Mouse (Mus musculus) MEL (cell line): ENCODE results near the gene Trem2. TPM values are rescaled to one million over a fixed set of nuclear protein-coding genes. Genes with fewer than 3 reads are reported as not detected.
A peak's percentile ranks its signal among the peaks of the same experiment; 100 is the strongest.

ENCODE experiments used
- DNase-seq: peaks from one replicate; pipeline ENCODE4 v3.0.0; 2011; ENCODE audit warnings: low read depth, low spot score
- H3K27ac ChIP-seq: 2 replicates; pipeline ENCODE4 v1.5.1; 2012; ENCODE audit warnings: low read depth, mild to moderate bottlenecking, control low read depth, low read length, moderate library complexity; ENCODE audit not compliant: control insufficient read depth
- H3K27me3 ChIP-seq, 2 experiments: fragments of 150-350 bp in 1 of 2; sonication (generic) in 1 of 2; 2 replicates each; pipeline ENCODE4 v1.6.1; 2012; ENCODE audit warnings: low read length in 2 of 2, mild to moderate bottlenecking in 2 of 2, improper control_type of control experiment in 1 of 2, moderate library complexity in 1 of 2; ENCODE audit not compliant: insufficient read depth in 2 of 2, control insufficient read depth in 1 of 2
- H3K36me3 ChIP-seq, 2 experiments: 2 replicates each; pipeline ENCODE4 v1.6.1; 2012 to 2014; ENCODE audit warnings: low read length in 2 of 2, improper control_type of control experiment in 1 of 2, inconsistent platforms in 1 of 2, mild to moderate bottlenecking in 1 of 2; ENCODE audit not compliant: insufficient read depth in 2 of 2, control insufficient read depth in 1 of 2
- H3K4me1 ChIP-seq, 2 experiments: fragments of 150-350 bp in 1 of 2; sonication (generic) in 1 of 2; 2 replicates each; pipeline ENCODE4 v1.6.1; 2012; ENCODE audit warnings: low read length in 2 of 2, improper control_type of control experiment in 1 of 2, mild to moderate bottlenecking in 1 of 2; ENCODE audit not compliant: insufficient read depth in 2 of 2, control insufficient read depth in 1 of 2
- H3K4me3 ChIP-seq, 2 experiments: fragments of 150-350 bp in 1 of 2; sonication (generic) in 1 of 2; 2 replicates each; pipeline ENCODE4 v1.5.1; 2012; ENCODE audit warnings: low read depth in 2 of 2, low read length in 2 of 2, mild to moderate bottlenecking in 2 of 2, moderate library complexity in 2 of 2, control low read depth in 1 of 2, improper control_type of control experiment in 1 of 2; ENCODE audit not compliant: control insufficient read depth in 1 of 2, insufficient read depth in 1 of 2
- H3K79me2 ChIP-seq: 2 replicates; pipeline ENCODE4 v1.6.1; 2012; ENCODE audit warnings: mild to moderate bottlenecking, low read length, moderate library complexity; ENCODE audit not compliant: control insufficient read depth, poor library complexity, insufficient read depth
- H3K9ac ChIP-seq: 2 replicates; pipeline ENCODE4 v1.6.1; 2012; ENCODE audit warnings: low read depth, mild to moderate bottlenecking, control low read depth, low read length, moderate library complexity; ENCODE audit not compliant: control insufficient read depth, poor library complexity, severe bottlenecking
- H3K9me3 ChIP-seq: fragments of 150-350 bp; sonication (generic); replicated peaks from 2 replicates; pipeline ENCODE4 v1.6.1; 2012; ENCODE audit warnings: mild to moderate bottlenecking, low read length, improper control_type of control experiment, moderate library complexity; ENCODE audit not compliant: insufficient read depth
- BHLHE40 ChIP-seq: IDR thresholded peaks from 2 replicates; pipeline ENCODE4 v1.6.1; 2012; ENCODE audit warnings: low read depth, mild to moderate bottlenecking, inconsistent platforms, low read length, improper control_type of control experiment, borderline replicate concordance
- CHD1 ChIP-seq: IDR thresholded peaks from 2 replicates; pipeline ENCODE4 v1.6.1; 2012; ENCODE audit warnings: low read depth, mild to moderate bottlenecking, inconsistent platforms, low read length, improper control_type of control experiment
- CTCF ChIP-seq, 3 experiments: IDR thresholded peaks in 2 of 3; conservative IDR thresholded peaks in 1 of 3; 2 replicates each; pipeline ENCODE4 v1.5.1; 2011 to 2012; ENCODE audit warnings: low read length in 3 of 3, low read depth in 2 of 3, mild to moderate bottlenecking in 2 of 3, improper control_type of control experiment in 1 of 3, inconsistent platforms in 1 of 3, mixed read lengths in 1 of 3, moderate library complexity in 1 of 3; ENCODE audit not compliant: control insufficient read depth in 1 of 3, insufficient read depth in 1 of 3, poor library complexity in 1 of 3, severe bottlenecking in 1 of 3
- ELF1 ChIP-seq: IDR thresholded peaks from 2 replicates; pipeline ENCODE4 v1.6.1; 2014; ENCODE audit warnings: low read depth, mild to moderate bottlenecking, inconsistent platforms, low read length, improper control_type of control experiment, moderate library complexity
- EP300 ChIP-seq, 2 experiments: IDR thresholded peaks; 2 replicates each; pipeline ENCODE4 v1.6.1; 2011; ENCODE audit warnings: improper control_type of control experiment in 2 of 2, low read length in 2 of 2, low read depth in 1 of 2, mild to moderate bottlenecking in 1 of 2
- GABPA ChIP-seq: IDR thresholded peaks from 2 replicates; pipeline ENCODE4 v1.6.1; 2012; ENCODE audit warnings: low read depth, mild to moderate bottlenecking, inconsistent platforms, low read length, improper control_type of control experiment, moderate library complexity
- GATA1 ChIP-seq: IDR thresholded peaks from 2 replicates; pipeline ENCODE4 v1.6.1; 2011; ENCODE audit warnings: low read depth, low read length, improper control_type of control experiment
- HCFC1 ChIP-seq: IDR thresholded peaks from 2 replicates; pipeline ENCODE4 v1.6.1; 2012; ENCODE audit warnings: low read depth, mild to moderate bottlenecking, inconsistent platforms, low read length, improper control_type of control experiment, moderate library complexity
- JUND ChIP-seq: IDR thresholded peaks from 2 replicates; pipeline ENCODE4 v1.6.1; 2011; ENCODE audit warnings: low read depth, mild to moderate bottlenecking, improper control_type of control experiment, low read length
- KAT2A ChIP-seq: conservative IDR thresholded peaks from 2 replicates; pipeline ENCODE4 v1.6.1; 2012; ENCODE audit warnings: low read depth, low read length, improper control_type of control experiment, inconsistent platforms
- MAFK ChIP-seq: IDR thresholded peaks from 2 replicates; pipeline ENCODE4 v1.6.1; 2011; ENCODE audit warnings: low read depth, mild to moderate bottlenecking, low read length, improper control_type of control experiment, borderline replicate concordance
- MEF2A ChIP-seq: IDR thresholded peaks from 2 replicates; pipeline ENCODE4 v1.6.1; 2014; ENCODE audit warnings: low read depth, mild to moderate bottlenecking, inconsistent platforms, low read length, improper control_type of control experiment; ENCODE audit not compliant: poor library complexity, insufficient replicate concordance, severe bottlenecking; ENCODE audit errors: extremely low read depth
- MXI1 ChIP-seq: IDR thresholded peaks from 2 replicates; pipeline ENCODE4 v1.6.1; 2011; ENCODE audit warnings: mild to moderate bottlenecking, low read depth, low read length, improper control_type of control experiment
- MYB ChIP-seq: IDR thresholded peaks from 2 replicates; pipeline ENCODE4 v1.6.1; 2011; ENCODE audit warnings: mild to moderate bottlenecking, low read depth, low read length, improper control_type of control experiment
- NELFE ChIP-seq: IDR thresholded peaks from 2 replicates; pipeline ENCODE4 v1.6.1; 2011; ENCODE audit warnings: low read depth, low read length, improper control_type of control experiment
- NRF1 ChIP-seq: IDR thresholded peaks from 2 replicates; pipeline ENCODE4 v1.6.1; 2014; ENCODE audit warnings: low read depth, mild to moderate bottlenecking, inconsistent platforms, low read length, improper control_type of control experiment, moderate library complexity; ENCODE audit not compliant: poor library complexity, insufficient read depth, severe bottlenecking
- SIN3A ChIP-seq: IDR thresholded peaks from 2 replicates; pipeline ENCODE4 v1.6.1; 2012; ENCODE audit warnings: low read length, improper control_type of control experiment, inconsistent platforms
- SMC3 ChIP-seq: IDR thresholded peaks from 2 replicates; pipeline ENCODE4 v1.6.1; 2011; ENCODE audit warnings: low read depth, low read length, improper control_type of control experiment
- TBP ChIP-seq: IDR thresholded peaks from 2 replicates; pipeline ENCODE4 v1.8.0; 2011; ENCODE audit warnings: low read depth, low read length, improper control_type of control experiment
- TCF12 ChIP-seq: IDR thresholded peaks from 2 replicates; pipeline ENCODE4 v1.6.1; 2014; ENCODE audit warnings: low read depth, mild to moderate bottlenecking, inconsistent platforms, low read length, improper control_type of control experiment, moderate library complexity
- USF1 ChIP-seq: IDR thresholded peaks from 2 replicates; pipeline ENCODE4 v1.6.1; 2014; ENCODE audit warnings: low read depth, mild to moderate bottlenecking, inconsistent platforms, low read length, improper control_type of control experiment, moderate library complexity
- USF2 ChIP-seq, 2 experiments: IDR thresholded peaks; 2 replicates each; pipeline ENCODE4 v1.6.1; 2011 to 2012; ENCODE audit warnings: improper control_type of control experiment in 2 of 2, low read length in 2 of 2, borderline replicate concordance in 1 of 2, inconsistent platforms in 1 of 2, low read depth in 1 of 2, mild to moderate bottlenecking in 1 of 2; ENCODE audit not compliant: insufficient read depth in 1 of 2
- ZC3H11A ChIP-seq: IDR thresholded peaks from 2 replicates; pipeline ENCODE4 v1.6.1; 2012; ENCODE audit warnings: low read depth, mild to moderate bottlenecking, inconsistent platforms, low read length, improper control_type of control experiment
- ZKSCAN1 ChIP-seq: IDR thresholded peaks from 2 replicates; pipeline ENCODE4 v1.6.1; 2012; ENCODE audit warnings: low read depth, mild to moderate bottlenecking, inconsistent platforms, low read length, improper control_type of control experiment, moderate library complexity
- ZMIZ1 ChIP-seq: IDR thresholded peaks from 2 replicates; pipeline ENCODE4 v1.6.1; 2012; ENCODE audit warnings: low read depth, mild to moderate bottlenecking, inconsistent platforms, low read length, improper control_type of control experiment, moderate library complexity
- polyA plus RNA-seq, 2 experiments: library from polyadenylated mRNA; stranded (reverse) in 1 of 2; unstranded in 1 of 2; fragments of >175 nt in 1 of 2; fragments of >200 nt in 1 of 2; gene quantifications; 2 replicates each; pipeline versions ENCODE4 v1.2.1 to v1.2.4; 2012; ENCODE audit warnings: low replicate concordance in 2 of 2, low read depth in 1 of 2; ENCODE audit not compliant: insufficient read length in 2 of 2, insufficient read depth in 1 of 2, missing spikeins in 1 of 2
- total RNA-seq: library from RNA; depleted of rRNA; stranded (reverse); fragments of 300-350 nt; gene quantifications from 2 replicates; pipeline ENCODE4 v1.2.3, GENCODE M21; 2012

The Trem2 gene
- total and polyA plus RNA-seq, 3 experiments = 0.04 to 0.26 TPM; not detected in 1

- H3K27me3 ChIP-seq = no peaks in the 10 kb centered on the region
- peaks cover 7 to 17% of the 10 kb centered on the region in 2 experiments for H3K4me1 ChIP-seq
- H3K9me3 ChIP-seq = no peaks in the 10 kb centered on the region
- H3K27ac ChIP-seq = peak overlapping the region; percentile 96
- TF ChIP-seq HCFC1 (0 out of 2 replicates have a peak, but pooled peaks have one; percentile 36), NRF1 (no peak), JUND (no peak), ZKSCAN1 (no peak), TCF12 (no peak), ZMIZ1 (0 out of 2 replicates have a peak, but pooled peaks have one; percentile 10), MYB (no peak), BHLHE40 (no peak), MEF2A (no peak), SIN3A (no peak), NELFE (no peak; the same call in 1 of the 2 replicates), EP300 (IDR thresholded peaks at IDR 0.05; ENCODE audit: low read depth in 1 of 2, low read length in 2 of 2) (no peak), USF1 (no peak), TBP (peak; percentile 52; the same call in 1 of the 2 replicates), KAT2A (no peak), USF2 (IDR thresholded peaks at IDR 0.05; ENCODE audit: borderline replicate concordance in 1 of 2, insufficient read depth in 1 of 2, low read depth in 1 of 2, low read length in 2 of 2) (no peak), CHD1 (no peak), MAFK (no peak), MXI1 (no peak), GATA1 (no peak), SMC3 (no peak), ZC3H11A (no peak), CTCF (IDR thresholded peaks at IDR 0.05 in 2 of 3, conservative IDR thresholded peaks at IDR 0.05 in 1 of 3; ENCODE audit: control insufficient read depth in 1 of 3, insufficient read depth in 1 of 3, low read depth in 2 of 3, low read length in 3 of 3, poor library complexity in 1 of 3, severe bottlenecking in 1 of 3) (no peak), GABPA (no peak), ELF1 (no peak)
- peak; percentile 74 for DNase-seq
- peaks cover 8% of the 10 kb centered on the region for H3K79me2 ChIP-seq
- peak overlapping the region; percentile 62 for H3K9ac ChIP-seq
- peak overlapping the region; percentile 56 to 80 for H3K4me3 ChIP-seq
- H3K36me3 ChIP-seq = peaks cover 0 to 13% of the 10 kb centered on the region in 2 experiments; a peak in 3 of 4 replicates
Observed at GRCm38 (mm10) chr17:48300861-48301260, 45.3 kb upstream of the Trem2 start.
